Mouse (Mus musculus): ENCODE measurements at regions not wholly inside any gene's neighbourhood (a gene's known extent, or its start where the extent isn't known, plus 50 kb on each side); places are given as distances from the start of the nearest gene placed in this dataset.
"Not testable (repeated sequence)": the region's sequence is repeated elsewhere in the genome, so short reads cannot be mapped to it uniquely, and the experiment has no call there.

DNA sequence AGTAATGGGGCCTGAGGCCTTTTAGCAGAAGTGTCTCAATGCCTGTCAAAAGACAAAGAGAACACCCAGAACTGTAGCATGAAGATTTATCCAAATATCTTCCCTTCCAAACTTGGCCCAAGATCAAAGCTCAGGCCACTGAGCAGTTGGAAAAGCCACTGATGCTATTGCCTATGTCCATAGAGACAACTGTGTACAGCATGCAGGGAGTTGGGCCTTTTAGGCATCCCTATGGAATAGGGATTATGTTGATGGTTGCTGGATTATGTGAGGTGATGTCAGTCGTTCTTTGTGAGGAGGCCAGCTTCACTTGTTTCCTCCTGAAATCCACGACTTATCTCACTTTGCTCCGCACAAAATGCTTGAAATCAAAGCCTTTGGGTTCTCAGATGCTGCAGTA lies 153.1 kb upstream of the Gm17728 start:
- DNase-seq (ENCODE audit: low spot score): no peak

DNA sequence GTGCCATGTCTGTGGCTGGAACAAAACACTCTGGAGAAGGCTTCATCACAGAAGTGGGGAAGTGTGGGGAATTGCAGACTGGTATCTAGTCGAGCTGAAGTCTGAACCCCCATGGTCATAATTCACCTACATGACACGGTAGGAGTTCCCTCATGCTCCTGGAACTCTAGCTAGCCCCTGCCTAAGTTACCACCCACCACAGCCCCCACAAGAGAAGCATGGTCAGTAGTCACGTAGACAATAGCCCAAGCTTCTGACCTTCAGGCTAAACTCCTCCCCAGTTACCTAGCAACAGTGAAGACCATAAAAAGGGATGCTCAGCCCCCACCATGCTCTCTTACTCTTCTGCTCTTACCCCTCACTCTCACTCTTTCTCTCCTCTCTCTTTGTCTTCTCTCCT lies 143.8 kb upstream of the Gm17728 start:
- not testable (repeated sequence) for DNase-seq (ENCODE audit: low spot score)

DNA sequence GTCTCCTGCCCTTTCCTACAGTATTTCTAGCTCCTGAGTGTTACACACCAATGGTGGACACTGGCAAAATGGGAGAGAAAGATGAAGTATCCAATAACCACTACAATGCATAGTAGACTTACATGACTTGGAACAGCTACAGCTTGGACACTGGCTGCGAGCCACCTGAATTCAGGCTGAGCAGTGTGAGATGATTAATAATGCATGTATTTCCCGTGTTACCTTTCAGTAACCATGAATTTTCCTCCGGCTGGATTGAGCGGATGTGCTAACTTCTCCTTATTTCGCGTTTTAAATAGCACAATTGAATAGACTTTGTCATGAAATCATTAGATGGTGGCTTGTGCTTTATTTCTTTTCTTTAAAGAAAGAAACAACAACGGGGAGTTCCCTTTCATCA lies 142.4 kb upstream of the Gm17728 start:
- no peak for DNase-seq (ENCODE audit: low spot score)

DNA sequence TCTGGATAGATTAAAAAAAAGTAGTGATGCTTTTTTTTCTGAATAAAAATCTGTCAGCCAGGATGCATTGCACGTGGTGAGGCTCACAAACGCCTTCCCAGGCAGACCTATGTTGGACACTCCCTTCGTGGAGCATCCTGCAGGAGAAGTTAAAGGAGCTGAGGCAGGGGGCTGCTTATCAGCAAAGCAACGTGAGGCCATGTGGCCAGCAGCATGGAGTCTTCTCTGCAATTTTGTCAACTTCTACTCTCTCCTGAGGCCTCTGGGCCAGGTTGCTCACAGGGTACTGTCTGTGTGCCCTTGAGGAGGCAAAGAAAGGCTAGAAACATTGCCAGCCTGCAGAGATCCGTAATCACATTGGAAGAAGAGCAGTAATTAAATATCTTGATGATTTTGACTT lies 140.0 kb upstream of the Gm17728 start:
- no peak for DNase-seq (ENCODE audit: low spot score)

DNA sequence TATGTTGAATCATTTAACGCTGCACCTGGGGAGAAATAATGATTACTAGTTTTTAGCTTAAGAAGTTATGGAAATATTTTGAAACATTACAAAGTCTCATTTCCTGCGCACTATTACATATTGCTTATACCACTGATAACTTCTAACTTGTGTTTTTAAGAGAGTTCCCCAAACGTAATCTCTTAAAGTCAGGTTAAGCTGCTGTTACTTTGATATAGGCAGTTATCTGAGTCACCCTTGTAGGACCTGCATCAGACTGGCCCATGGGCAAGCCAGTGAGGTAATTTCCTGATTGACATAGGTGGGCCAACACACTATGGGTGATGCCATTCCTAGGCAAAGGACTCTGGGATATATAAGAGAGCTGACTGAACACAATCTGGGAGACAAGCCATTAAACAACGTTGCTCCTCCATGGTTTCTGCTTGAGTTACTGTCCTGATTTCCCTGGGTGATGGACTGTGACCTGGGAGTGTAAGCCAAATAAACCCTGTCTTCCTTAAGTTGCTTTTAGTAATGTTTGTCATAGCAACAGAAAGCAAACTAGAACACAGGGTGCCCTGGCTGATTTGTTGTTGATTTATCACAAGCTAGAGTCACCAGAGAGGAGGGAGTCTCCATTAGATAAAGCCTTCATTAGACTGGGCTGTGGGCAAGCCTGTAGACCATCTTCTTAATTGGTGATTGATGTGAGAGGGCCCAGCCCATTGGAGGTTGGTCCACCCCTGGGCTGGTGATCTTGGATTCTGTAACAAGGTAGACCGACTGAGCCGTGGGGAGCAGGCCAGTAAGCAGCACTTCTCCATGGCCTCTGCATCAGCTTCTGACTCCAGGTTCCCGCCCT lies 139.3 kb upstream of the Gm17728 start:
- DNase-seq (ENCODE audit: low spot score): no peak

DNA sequence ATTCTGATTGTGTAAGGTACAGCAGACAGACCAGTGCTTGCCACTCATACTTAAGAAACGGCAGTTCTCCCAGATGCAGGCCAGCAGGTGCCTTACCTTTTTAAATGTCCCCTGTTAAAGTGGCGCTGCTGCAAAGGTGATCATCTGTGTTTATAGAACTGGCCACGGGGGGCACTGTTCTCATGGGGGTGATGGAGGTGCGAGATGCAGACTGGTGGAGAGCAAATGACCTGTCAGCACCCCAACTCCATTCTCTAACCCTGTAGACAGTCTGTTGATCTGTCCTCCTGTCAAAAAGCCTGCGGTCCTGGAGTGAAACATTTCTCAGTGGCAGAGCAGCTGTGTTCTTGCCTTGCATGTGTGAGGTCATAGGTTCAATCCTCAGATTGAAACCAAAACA lies 135.4 kb upstream of the Gm17728 start:
- no peak for DNase-seq (ENCODE audit: low spot score)

DNA sequence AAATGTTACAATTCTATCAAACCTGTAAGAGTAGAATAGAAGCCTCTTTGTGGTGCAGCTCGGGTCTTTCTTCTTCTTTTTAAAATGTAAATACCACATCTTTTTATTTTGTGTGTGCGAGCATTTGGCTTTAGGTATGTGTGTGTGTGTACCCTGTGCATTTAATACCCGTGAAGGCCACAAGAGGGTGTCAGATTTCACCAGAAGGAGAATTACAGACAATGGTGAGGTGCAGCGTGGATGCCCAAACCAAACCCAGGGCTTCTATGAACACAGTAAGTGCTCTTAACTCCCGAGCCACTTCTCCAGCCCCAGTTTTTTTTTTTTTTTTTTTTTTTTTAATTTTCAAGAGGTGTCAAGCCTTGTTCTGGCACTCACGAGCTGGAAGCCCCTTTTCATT lies 135.0 kb upstream of the Gm17728 start:
- DNase-seq (ENCODE audit: low spot score): peak; percentile 36

DNA sequence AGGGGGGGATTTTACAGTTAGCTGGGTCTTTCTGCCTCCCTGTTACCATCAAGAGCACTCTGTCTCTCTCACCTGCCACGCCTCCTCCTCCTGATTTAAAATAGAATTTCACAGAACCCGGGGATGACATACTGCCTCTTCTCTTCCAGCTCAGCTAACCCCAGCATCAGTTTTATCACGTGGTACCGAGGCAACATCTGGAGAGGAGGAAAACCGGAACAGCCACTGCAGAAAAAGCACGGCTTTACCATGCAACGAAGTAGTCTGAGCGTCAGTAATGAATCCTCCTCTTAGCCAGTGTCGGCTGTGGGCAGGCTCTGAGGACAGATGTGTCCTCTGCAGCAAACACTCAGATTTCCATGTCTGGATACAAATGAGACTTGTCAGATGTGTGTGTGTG lies 134.2 kb upstream of the Gm17728 start:
- no peak for DNase-seq (ENCODE audit: low spot score)

DNA sequence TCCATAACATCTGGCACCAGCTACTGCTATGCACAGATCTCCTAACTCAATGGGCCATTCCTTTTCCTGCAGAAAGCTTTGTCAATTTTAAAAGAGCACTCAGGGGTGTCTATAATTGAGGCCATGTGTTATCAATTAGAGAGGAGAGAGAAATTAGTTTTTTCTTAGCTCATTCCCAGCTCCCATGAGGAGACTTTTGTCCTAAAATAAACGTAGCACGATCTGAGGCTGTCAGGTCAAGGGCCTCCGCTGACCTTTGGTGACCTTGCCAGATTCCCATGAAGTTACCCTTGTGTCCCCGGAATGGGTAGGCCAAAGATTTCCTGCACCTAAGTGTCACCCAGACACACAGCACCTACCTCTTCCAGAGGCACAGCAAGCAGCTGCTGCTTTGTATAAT lies 130.3 kb upstream of the Gm17728 start:
- DNase-seq (ENCODE audit: low spot score): peak; percentile 50

DNA sequence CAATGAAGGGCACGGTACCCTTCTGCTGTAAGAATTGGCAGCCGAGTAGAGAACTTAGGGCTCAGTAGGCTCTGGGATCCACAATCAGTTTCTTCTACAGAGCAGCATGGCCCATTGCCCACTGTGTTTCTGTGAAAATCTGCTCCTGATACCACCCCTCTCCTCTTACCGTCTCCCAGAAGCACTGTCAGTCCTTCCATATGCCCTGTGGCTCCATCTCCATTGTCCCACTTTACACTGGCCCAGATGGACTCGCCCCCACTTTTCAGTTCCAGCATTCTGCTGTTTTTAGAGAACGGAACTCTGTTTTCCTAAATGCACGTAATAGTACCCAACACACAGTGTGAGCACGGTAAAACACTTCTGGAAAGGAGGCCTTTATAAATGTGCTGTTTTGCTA lies 129.6 kb upstream of the Gm17728 start:
- DNase-seq (ENCODE audit: low spot score): no peak

DNA sequence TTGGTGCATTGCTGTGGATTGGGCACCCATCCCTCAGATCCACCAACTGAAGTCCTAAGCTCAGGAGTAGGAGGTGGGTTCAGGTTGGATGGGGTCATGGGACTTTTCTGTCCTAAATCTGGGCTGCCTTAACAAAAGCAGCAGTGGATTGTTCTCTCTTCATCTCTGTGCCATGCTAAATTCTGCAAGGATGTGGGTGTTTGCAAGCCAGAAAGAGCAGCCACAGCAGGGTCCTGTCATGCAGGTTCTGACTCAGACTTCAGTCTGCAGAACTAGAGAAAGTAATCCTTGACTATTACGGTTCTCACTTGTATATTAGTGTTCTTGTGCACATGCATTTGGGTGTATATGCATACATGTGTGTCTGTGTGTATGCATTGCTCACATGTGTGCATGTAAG lies 125.5 kb upstream of the Gm17728 start:
- no peak for DNase-seq (ENCODE audit: low spot score)

DNA sequence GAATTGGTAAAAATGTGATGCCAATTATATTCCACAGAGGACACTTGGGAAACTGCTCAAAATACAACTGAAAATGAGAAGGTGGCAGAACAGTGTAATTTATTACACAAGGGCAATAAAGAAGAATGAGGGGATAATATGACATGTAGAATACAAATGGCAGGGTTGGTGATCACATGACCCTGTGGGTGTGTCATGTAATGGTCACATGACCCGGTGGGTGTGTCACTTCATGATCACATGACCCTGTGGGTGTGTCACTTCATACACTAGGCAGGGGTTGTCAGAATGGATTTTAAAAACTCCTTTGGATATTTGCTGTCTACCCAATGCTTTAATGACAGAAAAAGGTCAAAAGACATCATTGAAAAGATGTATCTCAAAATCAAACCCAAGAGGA lies 123.6 kb upstream of the Gm17728 start:
- DNase-seq (ENCODE audit: low spot score): no peak

DNA sequence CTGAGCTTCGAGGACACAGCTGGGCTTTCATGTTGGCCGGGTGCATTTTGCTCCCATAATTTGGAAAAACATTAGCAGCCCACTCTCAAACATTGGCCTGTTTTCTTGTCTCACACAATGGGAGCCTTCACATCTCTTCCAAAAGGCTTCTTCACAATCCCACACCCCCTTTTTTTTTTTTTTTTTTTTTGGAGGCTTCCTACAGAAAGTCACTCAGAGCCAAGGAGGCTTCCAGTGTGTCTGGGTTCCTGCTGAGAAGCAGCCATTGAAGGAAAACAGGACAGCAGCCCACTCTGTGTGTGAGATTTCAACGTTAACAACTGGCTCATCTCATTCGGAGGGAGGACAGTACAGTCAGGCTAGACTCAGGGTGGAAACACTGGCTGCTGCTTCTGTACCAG lies 120.8 kb upstream of the Gm17728 start:
- DNase-seq (ENCODE audit: low spot score): no peak

DNA sequence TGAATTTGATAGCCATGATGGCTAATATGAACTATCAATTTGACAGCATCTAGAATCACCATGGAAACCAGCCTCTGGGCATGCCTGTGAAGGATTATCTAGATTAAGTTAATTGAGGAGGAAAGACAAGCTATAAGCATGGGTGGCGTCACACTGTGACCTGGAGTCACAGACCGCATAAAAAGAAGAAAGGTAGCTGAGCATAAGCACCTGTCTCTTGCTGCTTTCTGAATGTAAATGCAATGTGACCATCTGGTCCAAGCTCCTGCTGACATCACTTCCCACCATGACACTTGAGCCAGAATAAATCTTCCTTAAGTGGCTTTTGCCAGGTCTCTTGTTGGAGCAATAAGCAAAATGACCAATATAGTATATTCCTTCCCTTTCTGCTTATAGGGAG lies 113.4 kb upstream of the Gm17728 start:
- DNase-seq (ENCODE audit: low spot score): no peak

DNA sequence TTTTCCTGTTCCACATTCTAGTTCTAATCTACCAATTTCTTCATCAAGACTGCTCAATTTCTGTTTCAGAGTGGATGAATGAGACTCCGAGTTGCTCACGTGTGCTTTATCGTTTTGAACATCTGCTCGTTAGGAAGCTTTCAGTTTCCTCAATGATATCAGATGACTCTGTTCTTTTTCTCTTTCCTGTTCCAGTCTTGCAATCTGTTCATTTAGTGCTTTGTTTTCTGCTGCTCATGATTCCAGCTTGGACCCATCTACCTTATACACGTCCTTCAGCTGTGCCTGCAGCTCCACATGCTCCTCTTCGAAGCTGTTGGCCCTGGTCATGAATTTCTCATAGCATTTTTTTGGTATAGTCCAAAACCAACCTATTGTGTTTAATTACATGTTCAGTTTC lies 99.1 kb upstream of the Gm17728 start:
- no peak for DNase-seq (ENCODE audit: low spot score)

DNA sequence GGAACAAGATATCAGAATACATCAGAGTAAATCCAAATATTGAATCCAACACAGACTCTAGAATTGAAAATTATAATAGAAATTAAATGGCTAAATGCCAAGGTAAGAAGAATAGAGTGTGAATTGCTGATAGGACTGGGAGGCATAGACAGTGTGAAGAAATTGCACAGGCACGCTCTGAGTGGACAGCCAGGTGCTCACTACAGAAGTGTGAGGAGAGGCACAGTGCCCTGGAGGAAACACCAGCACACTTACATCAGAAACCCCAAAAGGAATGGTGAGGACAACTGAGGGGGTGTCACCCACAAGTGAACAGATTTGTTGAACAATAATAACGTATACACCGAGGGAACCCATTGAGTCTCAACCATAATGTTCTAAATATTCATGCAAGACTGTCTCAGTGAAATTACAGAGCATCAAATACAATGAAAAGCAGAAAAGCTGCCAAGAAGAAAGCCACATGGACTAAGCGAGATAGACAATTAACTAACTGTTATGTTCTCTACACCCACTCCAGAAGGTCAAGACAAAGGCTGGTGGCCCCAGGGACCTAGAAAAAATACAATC lies 92.9 kb upstream of the Gm17728 start:
- DNase-seq (ENCODE audit: low spot score): no peak

DNA sequence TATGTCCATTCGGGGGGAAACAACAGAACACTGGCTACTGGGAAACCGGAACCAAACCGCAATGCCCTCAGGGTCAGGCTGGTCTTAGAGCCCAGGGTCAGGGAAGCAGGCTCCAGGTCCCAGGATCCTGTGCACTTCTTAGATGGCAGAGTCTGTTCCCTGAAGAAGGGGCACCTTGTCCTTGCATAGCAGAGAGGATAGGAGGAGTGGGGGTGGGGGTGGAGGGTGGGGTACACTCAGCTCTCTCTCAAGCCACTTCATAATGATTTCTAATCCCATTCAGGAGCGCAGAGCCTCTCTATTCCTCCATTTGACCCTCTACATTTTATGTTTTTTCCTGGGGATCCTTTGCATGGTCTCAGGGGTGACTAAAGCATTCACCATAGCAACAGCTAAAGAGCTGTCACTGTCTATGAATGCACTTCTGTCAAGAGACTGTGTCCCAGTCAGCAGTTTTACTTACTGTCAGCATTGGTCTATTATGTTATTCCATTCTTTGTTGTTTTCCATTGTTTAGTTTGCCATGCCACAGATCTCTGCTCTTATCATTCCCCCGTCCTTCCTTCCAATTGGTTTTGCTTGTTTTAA lies 64.2 kb upstream of the Gm17728 start:
- DNase-seq (ENCODE audit: low spot score): peak; percentile 5
